Mouse (Mus musculus) MEL (cell line): Measurements from ENCODE around the gene T. TPM values are rescaled to one million over a fixed set of nuclear protein-coding genes. Genes with fewer than 3 reads are reported as not detected.
A peak's percentile ranks its signal among the peaks of the same experiment; 100 is the strongest.

ENCODE experiments used
- DNase-seq: peaks from one replicate; pipeline ENCODE4 v3.0.0; 2011; ENCODE audit warnings: low read depth, low spot score
- H3K27ac ChIP-seq: 2 replicates; pipeline ENCODE4 v1.5.1; 2012; ENCODE audit warnings: low read depth, mild to moderate bottlenecking, control low read depth, low read length, moderate library complexity; ENCODE audit not compliant: control insufficient read depth
- H3K27me3 ChIP-seq, 2 experiments: fragments of 150-350 bp in 1 of 2; sonication (generic) in 1 of 2; 2 replicates each; pipeline ENCODE4 v1.6.1; 2012; ENCODE audit warnings: low read length in 2 of 2, mild to moderate bottlenecking in 2 of 2, improper control_type of control experiment in 1 of 2, moderate library complexity in 1 of 2; ENCODE audit not compliant: insufficient read depth in 2 of 2, control insufficient read depth in 1 of 2
- H3K36me3 ChIP-seq, 2 experiments: 2 replicates each; pipeline ENCODE4 v1.6.1; 2012 to 2014; ENCODE audit warnings: low read length in 2 of 2, improper control_type of control experiment in 1 of 2, inconsistent platforms in 1 of 2, mild to moderate bottlenecking in 1 of 2; ENCODE audit not compliant: insufficient read depth in 2 of 2, control insufficient read depth in 1 of 2
- H3K4me1 ChIP-seq, 2 experiments: fragments of 150-350 bp in 1 of 2; sonication (generic) in 1 of 2; 2 replicates each; pipeline ENCODE4 v1.6.1; 2012; ENCODE audit warnings: low read length in 2 of 2, improper control_type of control experiment in 1 of 2, mild to moderate bottlenecking in 1 of 2; ENCODE audit not compliant: insufficient read depth in 2 of 2, control insufficient read depth in 1 of 2
- H3K4me3 ChIP-seq, 2 experiments: fragments of 150-350 bp in 1 of 2; sonication (generic) in 1 of 2; 2 replicates each; pipeline ENCODE4 v1.5.1; 2012; ENCODE audit warnings: low read depth in 2 of 2, low read length in 2 of 2, mild to moderate bottlenecking in 2 of 2, moderate library complexity in 2 of 2, control low read depth in 1 of 2, improper control_type of control experiment in 1 of 2; ENCODE audit not compliant: control insufficient read depth in 1 of 2, insufficient read depth in 1 of 2
- H3K79me2 ChIP-seq: 2 replicates; pipeline ENCODE4 v1.6.1; 2012; ENCODE audit warnings: mild to moderate bottlenecking, low read length, moderate library complexity; ENCODE audit not compliant: control insufficient read depth, poor library complexity, insufficient read depth
- H3K9ac ChIP-seq: 2 replicates; pipeline ENCODE4 v1.6.1; 2012; ENCODE audit warnings: low read depth, mild to moderate bottlenecking, control low read depth, low read length, moderate library complexity; ENCODE audit not compliant: control insufficient read depth, poor library complexity, severe bottlenecking
- H3K9me3 ChIP-seq: fragments of 150-350 bp; sonication (generic); replicated peaks from 2 replicates; pipeline ENCODE4 v1.6.1; 2012; ENCODE audit warnings: mild to moderate bottlenecking, low read length, improper control_type of control experiment, moderate library complexity; ENCODE audit not compliant: insufficient read depth
- BHLHE40 ChIP-seq: IDR thresholded peaks from 2 replicates; pipeline ENCODE4 v1.6.1; 2012; ENCODE audit warnings: low read depth, mild to moderate bottlenecking, inconsistent platforms, low read length, improper control_type of control experiment, borderline replicate concordance
- CHD2 ChIP-seq: IDR thresholded peaks from 2 replicates; pipeline ENCODE4 v1.6.1; 2011; ENCODE audit warnings: low read length, improper control_type of control experiment
- CTCF ChIP-seq, 3 experiments: IDR thresholded peaks in 2 of 3; conservative IDR thresholded peaks in 1 of 3; 2 replicates each; pipeline ENCODE4 v1.5.1; 2011 to 2012; ENCODE audit warnings: low read length in 3 of 3, low read depth in 2 of 3, mild to moderate bottlenecking in 2 of 3, improper control_type of control experiment in 1 of 3, inconsistent platforms in 1 of 3, mixed read lengths in 1 of 3, moderate library complexity in 1 of 3; ENCODE audit not compliant: control insufficient read depth in 1 of 3, insufficient read depth in 1 of 3, poor library complexity in 1 of 3, severe bottlenecking in 1 of 3
- EP300 ChIP-seq, 2 experiments: IDR thresholded peaks; 2 replicates each; pipeline ENCODE4 v1.6.1; 2011; ENCODE audit warnings: improper control_type of control experiment in 2 of 2, low read length in 2 of 2, low read depth in 1 of 2, mild to moderate bottlenecking in 1 of 2
- JUND ChIP-seq: IDR thresholded peaks from 2 replicates; pipeline ENCODE4 v1.6.1; 2011; ENCODE audit warnings: low read depth, mild to moderate bottlenecking, improper control_type of control experiment, low read length
- KAT2A ChIP-seq: conservative IDR thresholded peaks from 2 replicates; pipeline ENCODE4 v1.6.1; 2012; ENCODE audit warnings: low read depth, low read length, improper control_type of control experiment, inconsistent platforms
- MAX ChIP-seq: IDR thresholded peaks from 2 replicates; pipeline ENCODE4 v1.6.1; 2011; ENCODE audit warnings: low read length, improper control_type of control experiment
- MEF2A ChIP-seq: IDR thresholded peaks from 2 replicates; pipeline ENCODE4 v1.6.1; 2014; ENCODE audit warnings: low read depth, mild to moderate bottlenecking, inconsistent platforms, low read length, improper control_type of control experiment; ENCODE audit not compliant: poor library complexity, insufficient replicate concordance, severe bottlenecking; ENCODE audit errors: extremely low read depth
- MXI1 ChIP-seq: IDR thresholded peaks from 2 replicates; pipeline ENCODE4 v1.6.1; 2011; ENCODE audit warnings: mild to moderate bottlenecking, low read depth, low read length, improper control_type of control experiment
- MYC ChIP-seq: IDR thresholded peaks from 2 replicates; pipeline ENCODE4 v1.6.1; 2011; ENCODE audit warnings: low read depth, mild to moderate bottlenecking, low read length, improper control_type of control experiment, moderate library complexity
- NRF1 ChIP-seq: IDR thresholded peaks from 2 replicates; pipeline ENCODE4 v1.6.1; 2014; ENCODE audit warnings: low read depth, mild to moderate bottlenecking, inconsistent platforms, low read length, improper control_type of control experiment, moderate library complexity; ENCODE audit not compliant: poor library complexity, insufficient read depth, severe bottlenecking
- POLR2A ChIP-seq, 2 experiments: IDR thresholded peaks; 2 replicates each; pipeline ENCODE4 v1.6.1; 2011 to 2012; ENCODE audit warnings: low read length in 2 of 2, mild to moderate bottlenecking in 2 of 2, control low read depth in 1 of 2, improper control_type of control experiment in 1 of 2, low read depth in 1 of 2, moderate library complexity in 1 of 2; ENCODE audit not compliant: control insufficient read depth in 1 of 2, insufficient read depth in 1 of 2, poor library complexity in 1 of 2
- RAD21 ChIP-seq: IDR thresholded peaks from 2 replicates; pipeline ENCODE4 v1.6.1; 2011; ENCODE audit warnings: mild to moderate bottlenecking, low read depth, low read length, improper control_type of control experiment
- RCOR1 ChIP-seq: IDR thresholded peaks from 2 replicates; pipeline ENCODE4 v1.6.1; 2012; ENCODE audit warnings: low read depth, mild to moderate bottlenecking, inconsistent platforms, low read length, improper control_type of control experiment
- SMC3 ChIP-seq: IDR thresholded peaks from 2 replicates; pipeline ENCODE4 v1.6.1; 2011; ENCODE audit warnings: low read depth, low read length, improper control_type of control experiment
- TBP ChIP-seq: IDR thresholded peaks from 2 replicates; pipeline ENCODE4 v1.8.0; 2011; ENCODE audit warnings: low read depth, low read length, improper control_type of control experiment
- UBTF ChIP-seq: IDR thresholded peaks from 2 replicates; pipeline ENCODE4 v1.6.1; 2012; ENCODE audit warnings: low read depth, mild to moderate bottlenecking, inconsistent platforms, low read length, improper control_type of control experiment, moderate library complexity, borderline replicate concordance; ENCODE audit not compliant: insufficient read depth
- USF1 ChIP-seq: IDR thresholded peaks from 2 replicates; pipeline ENCODE4 v1.6.1; 2014; ENCODE audit warnings: low read depth, mild to moderate bottlenecking, inconsistent platforms, low read length, improper control_type of control experiment, moderate library complexity
- USF2 ChIP-seq, 2 experiments: IDR thresholded peaks; 2 replicates each; pipeline ENCODE4 v1.6.1; 2011 to 2012; ENCODE audit warnings: improper control_type of control experiment in 2 of 2, low read length in 2 of 2, borderline replicate concordance in 1 of 2, inconsistent platforms in 1 of 2, low read depth in 1 of 2, mild to moderate bottlenecking in 1 of 2; ENCODE audit not compliant: insufficient read depth in 1 of 2
- ZC3H11A ChIP-seq: IDR thresholded peaks from 2 replicates; pipeline ENCODE4 v1.6.1; 2012; ENCODE audit warnings: low read depth, mild to moderate bottlenecking, inconsistent platforms, low read length, improper control_type of control experiment
- ZMIZ1 ChIP-seq: IDR thresholded peaks from 2 replicates; pipeline ENCODE4 v1.6.1; 2012; ENCODE audit warnings: low read depth, mild to moderate bottlenecking, inconsistent platforms, low read length, improper control_type of control experiment, moderate library complexity
- ZNF384 ChIP-seq: IDR thresholded peaks from 2 replicates; pipeline ENCODE4 v1.6.1; 2012; ENCODE audit warnings: low read depth, mild to moderate bottlenecking, inconsistent platforms, low read length, improper control_type of control experiment
- polyA plus RNA-seq, 2 experiments: library from polyadenylated mRNA; stranded (reverse) in 1 of 2; unstranded in 1 of 2; fragments of >175 nt in 1 of 2; fragments of >200 nt in 1 of 2; gene quantifications; 2 replicates each; pipeline versions ENCODE4 v1.2.1 to v1.2.4; 2012; ENCODE audit warnings: low replicate concordance in 2 of 2, low read depth in 1 of 2; ENCODE audit not compliant: insufficient read length in 2 of 2, insufficient read depth in 1 of 2, missing spikeins in 1 of 2
- total RNA-seq: library from RNA; depleted of rRNA; stranded (reverse); fragments of 300-350 nt; gene quantifications from 2 replicates; pipeline ENCODE4 v1.2.3, GENCODE M21; 2012

Gene T
- total and polyA plus RNA-seq, 3 experiments = not detected

GRCm38 (mm10) chr17:8421517-8421916, 12.7 kb upstream of the T start (continued):
- peak in 1 of 2 experiments; percentile 25; a peak in 1 of 4 replicates for TF ChIP-seq EP300 (IDR thresholded peaks at IDR 0.05; ENCODE audit: low read depth in 1 of 2, low read length in 2 of 2)
- no peak for TF ChIP-seq POLR2A (IDR thresholded peaks at IDR 0.05; ENCODE audit: control insufficient read depth in 1 of 2, insufficient read depth in 1 of 2, low read depth in 1 of 2, low read length in 2 of 2, poor library complexity in 1 of 2)
- TF ChIP-seq JUND = no peak
- no peak for TF ChIP-seq ZNF384
- no peak; the same call in 1 of the 2 replicates for TF ChIP-seq RCOR1
- 0 out of 2 replicates have a peak, but pooled peaks have one; percentile 23 for TF ChIP-seq MXI1
- peak; percentile 62; the same call in 1 of the 2 replicates for TF ChIP-seq BHLHE40
- TF ChIP-seq TBP = no peak
- no peak for TF ChIP-seq KAT2A
- no peak for TF ChIP-seq UBTF
- no peak for TF ChIP-seq NRF1
- TF ChIP-seq, all 39 proteins: peak for 7

- no peak overlapping the region for H3K27ac ChIP-seq
- H3K9ac ChIP-seq = no peak overlapping the region
- no peaks in the 10 kb centered on the region for H3K9me3 ChIP-seq
- no peaks in the 10 kb centered on the region for H3K36me3 ChIP-seq
- no peaks in the 10 kb centered on the region for H3K79me2 ChIP-seq
- TF ChIP-seq MAX = peak; percentile 18; the same call in 1 of the 2 replicates
- TF ChIP-seq EP300 (IDR thresholded peaks at IDR 0.05; ENCODE audit: low read depth in 1 of 2, low read length in 2 of 2) = no peak
- no peak for TF ChIP-seq CHD2
- peak; percentile 36 for TF ChIP-seq RAD21
- peak; percentile 20; the same call in 1 of the 2 replicates for TF ChIP-seq ZC3H11A
- TF ChIP-seq MEF2A = no peak
- no peak for TF ChIP-seq POLR2A (IDR thresholded peaks at IDR 0.05; ENCODE audit: control insufficient read depth in 1 of 2, insufficient read depth in 1 of 2, low read depth in 1 of 2, low read length in 2 of 2, poor library complexity in 1 of 2)
- TF ChIP-seq CTCF (IDR thresholded peaks at IDR 0.05 in 2 of 3, conservative IDR thresholded peaks at IDR 0.05 in 1 of 3; ENCODE audit: control insufficient read depth in 1 of 3, insufficient read depth in 1 of 3, low read depth in 2 of 3, low read length in 3 of 3, poor library complexity in 1 of 3, severe bottlenecking in 1 of 3) = peak; percentile 68 to 78 (median 71)
- TF ChIP-seq ZMIZ1 = no peak
- TF ChIP-seq MYC = 0 out of 2 replicates have a peak, but pooled peaks have one; percentile 28
- TF ChIP-seq USF1 = no peak
- peak; percentile 65 for TF ChIP-seq SMC3
- no peak for TF ChIP-seq USF2 (IDR thresholded peaks at IDR 0.05; ENCODE audit: borderline replicate concordance in 1 of 2, insufficient read depth in 1 of 2, low read depth in 1 of 2, low read length in 2 of 2)
- H3K4me3 ChIP-seq = no peak overlapping the region
- no peaks in the 10 kb centered on the region; a peak in 1 of 4 replicates for H3K27me3 ChIP-seq
- H3K4me1 ChIP-seq = peaks cover 0 to 10% of the 10 kb centered on the region in 2 experiments; a peak in 3 of 4 replicates
- peak; percentile 53 for DNase-seq
These were observed 10.9 kb upstream of the T start for GRCm38 (mm10) chr17:8423283-8423682.
